Mouse (Mus musculus) CH12.LX (cell line): ENCODE results near the gene Dhx16. TPM values are rescaled to one million over a fixed set of nuclear protein-coding genes. Genes with fewer than 3 reads are reported as not detected.

Experiments
- DNase-seq: peaks from one replicate; pipeline ENCODE4 v3.0.0-alpha.2; 2013; ENCODE audit errors: extremely low read depth
- H3K27ac ChIP-seq: 2 replicates; pipeline ENCODE4 v1.5.1; 2012; ENCODE audit warnings: low read depth, mild to moderate bottlenecking, control low read depth, moderate library complexity; ENCODE audit not compliant: insufficient read depth
- H3K27me3 ChIP-seq: replicated peaks from 2 replicates; pipeline ENCODE3; 2012; ENCODE audit warnings: inconsistent platforms
- H3K36me3 ChIP-seq, 2 experiments: replicated peaks in 1 of 2; 2 replicates each; pipeline versions ENCODE3 to v1.6.1; 2012; ENCODE audit warnings: inconsistent platforms in 1 of 2, low read length in 1 of 2, mild to moderate bottlenecking in 1 of 2, mixed read lengths in 1 of 2, moderate library complexity in 1 of 2; ENCODE audit not compliant: control insufficient read depth in 1 of 2, insufficient read depth in 1 of 2
- H3K4me1 ChIP-seq, 2 experiments: 2 replicates each; pipeline ENCODE4 v1.6.1; 2012; ENCODE audit warnings: inconsistent platforms in 1 of 2, moderate library complexity in 1 of 2; ENCODE audit not compliant: insufficient read depth in 2 of 2, control insufficient read depth in 1 of 2
- H3K4me2 ChIP-seq: 2 replicates; pipeline ENCODE4 v1.6.1; 2012; ENCODE audit warnings: low read depth, mild to moderate bottlenecking, control low read depth; ENCODE audit not compliant: poor library complexity, insufficient read depth, severe bottlenecking
- H3K4me3 ChIP-seq, 3 experiments: fragments of 150-350 bp in 1 of 3; sonication (generic) in 1 of 3; replicated peaks in 1 of 3; 2 replicates each; pipeline versions ENCODE3 to v1.5.1; 2011 to 2012; ENCODE audit warnings: low read depth in 2 of 3, low read length in 2 of 3, mild to moderate bottlenecking in 2 of 3, moderate library complexity in 2 of 3, control low read depth in 1 of 3, improper control_type of control experiment in 1 of 3, inconsistent platforms in 1 of 3, mixed read lengths in 1 of 3; ENCODE audit not compliant: poor library complexity in 1 of 3
- H3K79me2 ChIP-seq: replicated peaks from 2 replicates; pipeline ENCODE4 v1.6.1; 2012; ENCODE audit warnings: mild to moderate bottlenecking, moderate library complexity; ENCODE audit not compliant: control insufficient read depth, poor library complexity, insufficient read depth, severe bottlenecking; ENCODE audit errors: extremely low read depth
- H3K9ac ChIP-seq: 2 replicates; pipeline ENCODE4 v1.6.1; 2012; ENCODE audit warnings: low read depth, mild to moderate bottlenecking, control low read depth, moderate library complexity; ENCODE audit not compliant: insufficient read depth
- H3K9me3 ChIP-seq: replicated peaks from 2 replicates; pipeline ENCODE3; 2012; ENCODE audit warnings: low read length, inconsistent platforms, mixed read lengths
- BHLHE40 ChIP-seq: IDR thresholded peaks from 2 replicates; pipeline ENCODE4 v1.6.1; 2011; ENCODE audit warnings: mild to moderate bottlenecking, low read depth, low read length, improper control_type of control experiment
- CHD2 ChIP-seq: IDR thresholded peaks from 2 replicates; pipeline ENCODE4 v1.6.1; 2011; ENCODE audit warnings: low read length, improper control_type of control experiment
- ELF1 ChIP-seq: IDR thresholded peaks from 2 replicates; pipeline ENCODE4 v1.6.1; 2014; ENCODE audit warnings: low read depth, mild to moderate bottlenecking, inconsistent platforms, low read length, improper control_type of control experiment
- ETS1 ChIP-seq: conservative IDR thresholded peaks from 2 replicates; pipeline ENCODE4 v1.6.1; 2012; ENCODE audit warnings: low read depth, mild to moderate bottlenecking, inconsistent platforms, low read length, improper control_type of control experiment, moderate library complexity
- HCFC1 ChIP-seq: IDR thresholded peaks from 2 replicates; pipeline ENCODE4 v1.6.1; 2012; ENCODE audit warnings: low read depth, mild to moderate bottlenecking, inconsistent platforms, low read length, improper control_type of control experiment
- JUND ChIP-seq: conservative IDR thresholded peaks from 2 replicates; pipeline ENCODE4 v1.6.1; 2011; ENCODE audit warnings: low read depth, low read length, improper control_type of control experiment
- MAFK ChIP-seq: IDR thresholded peaks from 2 replicates; pipeline ENCODE4 v1.6.1; 2011; ENCODE audit warnings: low read length, improper control_type of control experiment; ENCODE audit not compliant: insufficient replicate concordance
- MEF2A ChIP-seq: IDR thresholded peaks from 2 replicates; pipeline ENCODE4 v1.6.1; 2014; ENCODE audit warnings: low read depth, mild to moderate bottlenecking, inconsistent platforms, low read length, improper control_type of control experiment, borderline replicate concordance
- MXI1 ChIP-seq: IDR thresholded peaks from 2 replicates; pipeline ENCODE4 v1.6.1; 2011; ENCODE audit warnings: mild to moderate bottlenecking, low read depth, low read length, improper control_type of control experiment
- NELFE ChIP-seq: IDR thresholded peaks from 2 replicates; pipeline ENCODE4 v1.6.1; 2011; ENCODE audit warnings: low read depth, low read length, improper control_type of control experiment
- PAX5 ChIP-seq: IDR thresholded peaks from 2 replicates; pipeline ENCODE4 v1.6.1; 2012; ENCODE audit warnings: low read length, inconsistent platforms, mixed read lengths
- SIN3A ChIP-seq: IDR thresholded peaks from 2 replicates; pipeline ENCODE4 v1.6.1; 2012; ENCODE audit warnings: low read length, improper control_type of control experiment, inconsistent platforms
- TBP ChIP-seq: conservative IDR thresholded peaks from 2 replicates; pipeline ENCODE4 v1.6.1; 2011; ENCODE audit warnings: low read depth, low read length, improper control_type of control experiment
- USF2 ChIP-seq: conservative IDR thresholded peaks from 2 replicates; pipeline ENCODE4 v1.6.1; 2011; ENCODE audit warnings: low read depth, low read length, improper control_type of control experiment
- ZC3H11A ChIP-seq: IDR thresholded peaks from 2 replicates; pipeline ENCODE4 v1.6.1; 2012; ENCODE audit warnings: low read depth, mild to moderate bottlenecking, inconsistent platforms, low read length, improper control_type of control experiment
- ZKSCAN1 ChIP-seq: IDR thresholded peaks from 2 replicates; pipeline ENCODE4 v1.6.1; 2012; ENCODE audit warnings: low read depth, inconsistent platforms, low read length, improper control_type of control experiment, borderline replicate concordance
- ZNF384 ChIP-seq: IDR thresholded peaks from 2 replicates; pipeline ENCODE4 v1.6.1; 2012; ENCODE audit warnings: low read depth, low read length, improper control_type of control experiment, inconsistent platforms
- dilution Hi-C: fragments of 300-500 bp; cut with MboI; formaldehyde crosslinking; loops from 2 replicates; pipeline ENCODE4 v1.14.3; 2020; ENCODE audit warnings: low sequenced_read_pairs; ENCODE audit not compliant: extremely low pct_unique_long_range_greater_than_20kb, extremely low pct_ligation_motif_present
- in situ Hi-C: fragments of 300-500 bp; cut with MboI; formaldehyde crosslinking; loops from 3 replicates; pipeline ENCODE4 v1.14.3; 2019; ENCODE audit warnings: low sequenced_read_pairs, low pct_ligation_motif_present, low pct_unique_long_range_greater_than_20kb, mixed read lengths
- polyA plus RNA-seq: library from polyadenylated mRNA; unstranded; fragments of >175 nt; gene quantifications from 2 replicates; pipeline ENCODE4 v1.2.1, GENCODE M21; 2012; ENCODE audit warnings: low read depth; ENCODE audit not compliant: insufficient read length
- total RNA-seq, 2 experiments: library from RNA; depleted of rRNA; stranded (reverse); fragments of 300-350 nt in 1 of 2; fragments of >200 nt in 1 of 2; gene quantifications; 2 replicates each; pipeline ENCODE4 v1.2.3; 2012 to 2014

The Dhx16 gene
- total and polyA plus RNA-seq, 3 experiments, result 74.8 to 107 (median 75.3) TPM

DNA sequence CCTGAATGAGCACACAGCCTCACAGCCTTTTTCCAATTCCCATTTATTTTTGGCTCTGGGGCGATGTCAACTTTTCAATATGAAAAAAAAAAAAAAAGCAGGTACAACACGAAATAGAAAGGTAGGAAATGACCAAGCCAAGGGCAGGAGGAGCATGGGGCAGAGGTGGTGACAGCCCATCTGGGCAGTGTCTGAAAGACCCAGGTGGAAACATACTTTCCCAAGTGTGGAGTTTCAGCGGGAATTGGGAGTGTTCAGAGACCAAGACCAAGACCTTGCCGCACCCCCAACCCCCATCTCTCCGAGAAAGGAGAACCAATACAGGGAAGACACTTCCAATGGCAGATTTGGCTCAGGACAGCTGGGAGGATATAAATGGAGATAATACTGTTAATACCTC lies 45.7 kb upstream of the Dhx16 start:
- no peak overlapping the region for H3K9ac ChIP-seq
- TF ChIP-seq ETS1 (no peak), ZNF384 (peak; percentile 22; the same call in 1 of the 2 replicates)
- peaks cover 51 to 76% of the 10 kb centered on the region in 2 experiments for H3K36me3 ChIP-seq
- H3K4me2 ChIP-seq, result no peak overlapping the region
- no peak overlapping the region for H3K4me3 ChIP-seq
- peaks cover 7% of the 10 kb centered on the region for H3K9me3 ChIP-seq
- dilution Hi-C loops (no loop called here), in situ Hi-C loops (no loop called here)
- peaks cover 11 to 25% of the 10 kb centered on the region in 2 experiments for H3K4me1 ChIP-seq
- no peaks in the 10 kb centered on the region for H3K27me3 ChIP-seq
- H3K27ac ChIP-seq, result no peak overlapping the region
- peaks cover 38% of the 10 kb centered on the region for H3K79me2 ChIP-seq
- no peak for DNase-seq

DNA sequence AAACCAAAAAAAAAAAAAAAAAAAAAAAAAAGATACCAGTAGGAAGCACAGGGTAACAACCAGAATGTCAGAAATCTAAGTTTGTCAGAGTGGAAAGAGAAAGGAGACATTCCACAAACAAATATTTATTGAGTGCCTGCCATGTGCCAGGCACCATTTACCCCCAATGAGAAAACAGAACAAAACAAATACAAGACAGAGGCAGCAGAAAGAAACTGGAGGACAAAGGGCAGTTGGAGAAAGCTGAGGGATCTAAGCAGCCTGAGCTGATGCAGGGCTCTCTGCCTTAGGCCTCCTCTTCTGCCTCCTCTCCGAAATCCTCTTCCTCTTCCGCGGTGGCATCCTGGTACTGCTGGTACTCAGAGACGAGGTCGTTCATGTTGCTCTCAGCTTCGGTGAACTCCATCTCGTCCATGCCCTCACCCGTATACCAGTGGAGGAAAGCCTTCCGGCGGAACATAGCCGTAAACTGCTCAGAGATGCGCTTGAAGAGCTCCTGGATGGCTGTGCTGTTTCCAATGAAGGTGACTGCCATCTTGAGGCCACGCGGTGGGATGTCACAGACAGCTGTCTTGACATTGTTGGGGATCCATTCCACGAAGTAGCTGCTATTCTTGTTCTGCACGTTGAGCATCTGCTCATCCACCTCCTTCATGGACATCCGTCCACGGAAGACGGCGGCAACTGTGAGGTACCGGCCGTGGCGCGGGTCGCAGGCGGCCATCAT lies 44.8 kb upstream of the Dhx16 start:
- no peaks in the 10 kb centered on the region for H3K27me3 ChIP-seq
- dilution Hi-C loops, result no loop called here
- TF ChIP-seq ELF1 (no peak), TBP (no peak), MEF2A (no peak), HCFC1 (no peak), ZKSCAN1 (no peak), USF2 (no peak), SIN3A (no peak), CHD2 (no peak), NELFE (no peak), ZC3H11A (no peak), PAX5 (no peak), BHLHE40 (no peak), JUND (no peak), MXI1 (no peak), MAFK (no peak)
- H3K36me3 ChIP-seq, result peaks cover 45 to 68% of the 10 kb centered on the region in 2 experiments
- H3K4me1 ChIP-seq, result peaks cover 11 to 33% of the 10 kb centered on the region in 2 experiments
- in situ Hi-C loops, result loop anchor here (5.0 kb wide), 1 partner anchor 37 kb away; no protein-coding TSS in a partner anchor
- no peak overlapping the region for H3K9ac ChIP-seq
- H3K79me2 ChIP-seq, result peaks cover 38% of the 10 kb centered on the region
- H3K9me3 ChIP-seq, result peaks cover 1% of the 10 kb centered on the region
- peak overlapping the region in 2 of 3 experiments; percentile 7 to 83 for H3K4me3 ChIP-seq
- H3K27ac ChIP-seq, result no peak overlapping the region
- H3K4me2 ChIP-seq, result no peak overlapping the region
- DNase-seq, result no peak
